In genomic region chr10:29555983-29556382, GRCm38 (mm10) we compare ENCODE assay signal across 26 mouse cellular contexts. TPM values are rescaled to one million over a fixed set of nuclear protein-coding genes. Genes with fewer than 3 reads are reported as not detected.
DNase-seq lines count a peak whose midpoint lies in the region; ATAC-seq and TF ChIP-seq lines count a peak whose summit lies in the region.
"Had no signal": no experiment of that assay in that cellular context is flagged by ENCODE, and none has a peak within 500 bp of the region (broad histone marks: within the 10 kb centered on the region; RNA-seq: fewer than 3 reads in every experiment).

No protein-coding gene starts in this region.

- no peaks in the 10 kb centered on the region for H3K36me3 ChIP-seq in hindbrain, postnatal 0 days (ENCODE audit: insufficient read depth, low read length)
- H3K36me3 ChIP-seq in hindbrain, embryonic 16.5 days (ENCODE audit: control insufficient read depth, insufficient read depth, low read length), result no peaks in the 10 kb centered on the region
- H3K36me3 ChIP-seq in lung, embryonic 14.5 days (ENCODE audit: insufficient read depth), result no peaks in the 10 kb centered on the region
- H3K36me3 ChIP-seq: embryonic facial prominence, embryonic 12.5 days; heart, embryonic 15.5 days; hindbrain, embryonic 13.5 days; limb, embryonic 13.5 days; liver, embryonic 12.5 days; midbrain, embryonic 10.5 days; neural tube, embryonic 15.5 days had no signal

- no peak for DNase-seq in hindbrain, postnatal 0 days (ENCODE audit: low spot score)
- DNase-seq in lung, embryonic 14.5 days, result peak; percentile 7
- no peak for DNase-seq in lung, postnatal 10 days
- DNase-seq in Muller cell, postnatal 12 days (ENCODE audit: inconsistent ontology term), result peak; percentile 73
- peak; percentile 22 for DNase-seq in hindlimb bud, embryonic 11.5 days (ENCODE audit: extremely low spot score, low read depth, low spot score)
- no peak for DNase-seq in gastrocnemius, postnatal 36 days
- DNase-seq: adrenal gland, postnatal 14 days; cerebellum, adult 2 months; cerebellum, postnatal 36 days; gastrocnemius, postnatal 25 days; heart, adult 2 months; heart, postnatal 36 days; layer of hippocampus, postnatal 36 days; lung, adult 2 months; right cerebral cortex, adult 18-20 months had no signal

- H3K27me3 ChIP-seq in hindbrain, postnatal 0 days (ENCODE audit: insufficient read depth, low read length), result no peaks in the 10 kb centered on the region
- H3K27me3 ChIP-seq in hindbrain, embryonic 16.5 days (replicated peaks; ENCODE audit: control insufficient read depth, insufficient read depth, low read length), result no peaks in the 10 kb centered on the region
- H3K27me3 ChIP-seq in lung, embryonic 14.5 days (ENCODE audit: insufficient read depth, low read length), result no peaks in the 10 kb centered on the region
- H3K27me3 ChIP-seq: embryonic facial prominence, embryonic 12.5 days; forebrain, embryonic 13.5 days; heart, embryonic 15.5 days; hindbrain, embryonic 13.5 days; limb, embryonic 13.5 days; liver, embryonic 12.5 days; neural tube, embryonic 15.5 days had no signal

- intact Hi-C loops in gastrocnemius, postnatal 36 days (cut with DNase I), result no loop called here

- no peaks in the 10 kb centered on the region for H3K9me3 ChIP-seq in hindbrain, postnatal 0 days (ENCODE audit: low read length)
- H3K9me3 ChIP-seq in hindbrain, embryonic 16.5 days (ENCODE audit: control insufficient read depth, low read length), result no peaks in the 10 kb centered on the region
- no peaks in the 10 kb centered on the region for H3K9me3 ChIP-seq in lung, embryonic 14.5 days (ENCODE audit: low read depth, low read length)
- H3K9me3 ChIP-seq: embryonic facial prominence, embryonic 12.5 days; forebrain, embryonic 13.5 days; heart, embryonic 15.5 days; limb, embryonic 13.5 days; liver, embryonic 12.5 days; midbrain, embryonic 10.5 days; neural tube, embryonic 15.5 days had no signal

- no peak overlapping the region for H3K9ac ChIP-seq in hindbrain, postnatal 0 days (replicated peaks; ENCODE audit: low read length)
- no peak overlapping the region for H3K9ac ChIP-seq in hindbrain, embryonic 16.5 days (ENCODE audit: low read depth, low read length)
- H3K9ac ChIP-seq in lung, embryonic 14.5 days, result no peak overlapping the region
- H3K9ac ChIP-seq: embryonic facial prominence, embryonic 12.5 days; forebrain, embryonic 13.5 days; heart, embryonic 15.5 days; hindbrain, embryonic 13.5 days; limb, embryonic 13.5 days; liver, embryonic 12.5 days; neural tube, embryonic 15.5 days had no signal

- 62% methylated on average over 2 of the region's 2 CpGs for WGBS in hindbrain, postnatal 0 days
- 74% methylated on average over 2 of the region's 2 CpGs for WGBS in hindbrain, embryonic 16.5 days
- 45% methylated on average over 2 of the region's 2 CpGs for WGBS in lung, embryonic 14.5 days

- TF ChIP-seq CTCF in hindbrain, postnatal 0 days (IDR thresholded peaks at IDR 0.05; ENCODE audit: low read depth), result peak; percentile 12; the same call in 1 of the 2 replicates
- no peak for TF ChIP-seq CTCF in lung, embryonic 14.5 days (IDR thresholded peaks at IDR 0.05; ENCODE audit: low read depth)

- no peak for ATAC-seq in hindbrain, postnatal 0 days
- no peak for ATAC-seq in hindbrain, embryonic 16.5 days
- ATAC-seq in lung, embryonic 14.5 days (ENCODE audit: insufficient read depth), result no peak
- ATAC-seq: forebrain, embryonic 13.5 days; intestine, embryonic 16.5 days; liver, embryonic 12.5 days had no signal

- no peak overlapping the region for H3K27ac ChIP-seq in hindbrain, postnatal 0 days
- H3K27ac ChIP-seq in hindbrain, embryonic 16.5 days (ENCODE audit: low read depth, low read length), result no peak overlapping the region
- no peak overlapping the region for H3K27ac ChIP-seq in lung, embryonic 14.5 days (ENCODE audit: low read depth)
- H3K27ac ChIP-seq: embryonic facial prominence, embryonic 12.5 days; forebrain, embryonic 13.5 days; heart, adult 2 months; heart, embryonic 15.5 days; hindbrain, embryonic 13.5 days; limb, embryonic 13.5 days; liver, embryonic 12.5 days; midbrain, embryonic 10.5 days; neural tube, embryonic 15.5 days had no signal

- no peak overlapping the region for H3K4me3 ChIP-seq in hindbrain, postnatal 0 days (ENCODE audit: low read length)
- H3K4me3 ChIP-seq in hindbrain, embryonic 16.5 days (ENCODE audit: low read length), result no peak overlapping the region
- H3K4me3 ChIP-seq in lung, embryonic 14.5 days (ENCODE audit: low read depth, low read length), result no peak overlapping the region
- H3K4me3 ChIP-seq: embryonic facial prominence, embryonic 12.5 days; erythroblast, embryonic 14.5 days; forebrain, embryonic 13.5 days; heart, adult 2 months; heart, embryonic 15.5 days; hindbrain, embryonic 13.5 days; limb, embryonic 13.5 days; liver, embryonic 12.5 days; midbrain, embryonic 10.5 days; neural tube, embryonic 15.5 days had no signal

- H3K4me2 ChIP-seq in hindbrain, postnatal 0 days (ENCODE audit: low read depth, low read length), result no peak overlapping the region
- no peak overlapping the region for H3K4me2 ChIP-seq in hindbrain, embryonic 16.5 days (ENCODE audit: low read length)
- no peak overlapping the region for H3K4me2 ChIP-seq in lung, embryonic 14.5 days
- H3K4me2 ChIP-seq: embryonic facial prominence, embryonic 12.5 days; forebrain, embryonic 13.5 days; heart, embryonic 15.5 days; hindbrain, embryonic 13.5 days; limb, embryonic 13.5 days; liver, embryonic 12.5 days; neural tube, embryonic 15.5 days had no signal

- no peaks in the 10 kb centered on the region for H3K4me1 ChIP-seq in hindbrain, postnatal 0 days (ENCODE audit: insufficient read depth, low read length)
- H3K4me1 ChIP-seq in hindbrain, embryonic 16.5 days (ENCODE audit: control insufficient read depth, insufficient read depth, low read depth, low read length), result no peaks in the 10 kb centered on the region
- no peaks in the 10 kb centered on the region for H3K4me1 ChIP-seq in lung, embryonic 14.5 days (ENCODE audit: insufficient read depth)
- H3K4me1 ChIP-seq: embryonic facial prominence, embryonic 12.5 days; forebrain, embryonic 13.5 days; heart, embryonic 15.5 days; hindbrain, embryonic 13.5 days; limb, embryonic 13.5 days; liver, embryonic 12.5 days; midbrain, embryonic 10.5 days; neural tube, embryonic 15.5 days had no signal

RNA-seq across cellular contexts. Expression of gene Rspo3, which starts 20.3 kb away (rescaled TPM):
- 0.94 and 2.5 TPM in 2 replicates for total RNA-seq in hindbrain, postnatal 0 days (2014; rRNA removed)
- polyA plus RNA-seq in hindbrain, postnatal 0 days (2015; fragmentation: Nextera tagmentation; extraction: Ambion mirVana), result 2.9 and 3.3 TPM in 2 replicates
- polyA plus RNA-seq in hindbrain, embryonic 16.5 days (2015; fragmentation: Nextera tagmentation; extraction: Ambion mirVana), result 2.0 and 2.7 TPM in 2 replicates
- polyA plus RNA-seq in lung, embryonic 14.5 days (2014; fragmentation: Nextera tagmentation; extraction: Ambion mirVana), result 1.1 and 1.4 TPM in 2 replicates
- total RNA-seq in gastrocnemius, postnatal 36 days (2021), result 1 to 10 TPM in 1 of 2 experiments, under 1 TPM in 1; 0.96 to 2.2 TPM
- polyA plus RNA-seq: erythroblast, embryonic 14.5 days had no signal

Comparison
In these comparisons a context has a peak if more than half of its experiments do, and no peak if none do; other contexts are left out.
1. DNase-seq: peak in lung, embryonic 14.5 days (single experiment), Muller cell, postnatal 12 days (single experiment) and hindlimb bud, embryonic 11.5 days (single experiment); none in hindbrain, postnatal 0 days (single experiment), lung, postnatal 10 days (single experiment) and gastrocnemius, postnatal 36 days (0 of 2).